Mouse (Mus musculus) hindbrain, embryonic 10.5 days (tissue): Measurements from ENCODE around the gene Sae1. TPM values are rescaled to one million over a fixed set of nuclear protein-coding genes. Genes with fewer than 3 reads are reported as not detected.

Experiments used
- DNase-seq: peaks from one replicate; pipeline ENCODE4 v3.0.0-alpha.2; 2017; ENCODE audit warnings: low spot score
- H3K27ac ChIP-seq: fragments of 300-500 bp; sonication (generic); 2 replicates; pipeline ENCODE4 v1.5.1; 2016; ENCODE audit warnings: mild to moderate bottlenecking, moderate library complexity
- H3K27me3 ChIP-seq: fragments of 300-500 bp; sonication (generic); 2 replicates; pipeline ENCODE4 v1.6.1; 2016; ENCODE audit warnings: mild to moderate bottlenecking; ENCODE audit not compliant: poor library complexity, insufficient read depth, severe bottlenecking
- H3K36me3 ChIP-seq: fragments of 300-500 bp; sonication (generic); 2 replicates; pipeline ENCODE4 v1.6.1; 2016; ENCODE audit warnings: mild to moderate bottlenecking, moderate library complexity
- H3K4me1 ChIP-seq: fragments of 300-500 bp; sonication (generic); replicated peaks from 2 replicates; pipeline ENCODE4 v1.6.1; 2016; ENCODE audit warnings: mild to moderate bottlenecking
- H3K4me3 ChIP-seq: fragments of 300-500 bp; sonication (generic); 2 replicates; pipeline ENCODE4 v1.5.1; 2016; ENCODE audit warnings: mild to moderate bottlenecking, moderate library complexity
- H3K9me3 ChIP-seq: fragments of 300-500 bp; sonication (generic); 2 replicates; pipeline ENCODE4 v1.6.1; 2016; ENCODE audit warnings: mild to moderate bottlenecking, moderate library complexity
- WGBS: fragments of 180-500 bp; shearing (Covaris S2); methylation state at CpG from one replicate; pipeline ENCODE4 v1.1.7; 2016; 5-methylcytosine and 5-hydroxymethylcytosine counted together
- polyA plus RNA-seq: library from polyadenylated mRNA; unstranded; fragments of >200 nt; fragmentation: Nextera tagmentation; extraction: Ambion mirVana; gene quantifications from 2 replicates; pipeline ENCODE4 v1.2.1, GENCODE M21; 2016

Gene Sae1
- polyA plus RNA-seq, 1 experiment from 2014 or later = 371 TPM

DNA sequence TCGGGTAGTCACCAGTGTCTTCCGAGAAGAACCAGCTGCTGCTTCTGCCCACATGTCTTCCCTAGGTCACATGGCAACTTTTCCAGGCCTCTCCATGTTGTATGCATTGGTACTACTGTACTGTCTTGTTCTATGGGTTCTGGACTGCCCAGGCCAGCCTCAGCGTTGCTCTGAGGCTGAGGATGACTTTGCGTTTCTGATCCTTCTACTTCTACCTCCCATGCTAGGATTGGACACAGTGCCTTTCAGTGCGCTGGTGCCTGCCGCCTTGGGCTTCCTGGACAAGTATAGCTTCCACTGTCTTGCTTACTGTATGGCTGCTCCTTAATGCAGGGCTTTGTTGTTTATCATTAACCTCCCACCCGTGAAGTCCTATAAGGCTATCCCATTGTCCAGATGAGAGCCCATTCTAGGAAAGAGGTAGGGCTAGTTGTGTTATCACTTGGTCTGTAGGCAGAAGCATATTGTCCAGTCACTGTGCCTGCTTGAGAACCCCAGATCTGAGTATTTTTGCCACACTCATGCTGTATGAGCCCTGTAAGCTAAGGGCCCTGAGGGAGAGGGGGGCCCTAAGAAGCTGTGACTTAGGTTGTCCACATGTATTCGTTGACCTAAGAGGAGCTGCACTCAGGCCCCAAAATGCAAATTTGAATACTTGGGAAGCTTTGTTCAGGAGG is 24.8 kb upstream of the Sae1 start:
- WGBS = 88% methylated on average over 8 of the region's 8 CpGs
- DNase-seq = no peak
- H3K4me3 ChIP-seq = no peak overlapping the region
- no peak overlapping the region for H3K27ac ChIP-seq
- peaks cover 88% of the 10 kb centered on the region for H3K36me3 ChIP-seq
- no peaks in the 10 kb centered on the region for H3K27me3 ChIP-seq
- H3K4me1 ChIP-seq = peaks cover 32% of the 10 kb centered on the region
- H3K9me3 ChIP-seq = no peaks in the 10 kb centered on the region

DNA sequence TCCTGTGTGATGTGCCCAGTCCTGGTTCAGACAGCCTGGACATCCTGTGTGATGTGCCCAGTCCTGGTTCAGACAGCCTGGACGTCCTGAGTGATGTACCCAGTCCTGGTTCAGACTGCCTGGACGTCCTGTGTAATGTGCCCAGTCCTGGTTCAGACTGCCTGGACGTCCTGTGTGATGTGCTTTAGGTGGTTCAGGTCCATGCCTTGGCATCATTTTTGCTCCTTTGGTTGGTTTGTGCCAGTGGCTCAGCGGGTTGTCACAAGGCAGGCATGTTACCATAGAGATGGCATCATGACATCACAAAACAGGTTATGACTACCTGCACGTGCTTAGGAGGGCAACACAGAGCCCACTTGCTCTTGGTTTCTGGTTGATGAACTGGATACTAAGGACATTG is 23.5 kb upstream of the Sae1 start:
- no peak overlapping the region for H3K27ac ChIP-seq
- no peaks in the 10 kb centered on the region for H3K9me3 ChIP-seq
- no peak overlapping the region for H3K4me3 ChIP-seq
- no peaks in the 10 kb centered on the region for H3K27me3 ChIP-seq
- H3K4me1 ChIP-seq = peaks cover 35% of the 10 kb centered on the region
- WGBS = 90% methylated on average over 5 of the region's 5 CpGs
- DNase-seq = no peak
- H3K36me3 ChIP-seq = peaks cover 83% of the 10 kb centered on the region

GRCm38 (mm10) chr7:16406978-16407377 is 19.4 kb upstream of the Sae1 start:
- H3K36me3 ChIP-seq = peaks cover 67% of the 10 kb centered on the region
- DNase-seq = no peak
- H3K27ac ChIP-seq = 0 out of 2 replicates have a peak overlapping the region, but pooled peaks have one; percentile 2
- H3K27me3 ChIP-seq = no peaks in the 10 kb centered on the region
- no peak overlapping the region for H3K4me3 ChIP-seq
- 91% methylated on average over 3 of the region's 3 CpGs for WGBS
- H3K9me3 ChIP-seq = no peaks in the 10 kb centered on the region
- peaks cover 46% of the 10 kb centered on the region for H3K4me1 ChIP-seq

- H3K27ac ChIP-seq = peak overlapping the region; percentile 98
- H3K36me3 ChIP-seq = peaks cover 54% of the 10 kb centered on the region
- DNase-seq = no peak
- H3K9me3 ChIP-seq = no peaks in the 10 kb centered on the region
- 81% methylated on average over 11 of the region's 11 CpGs for WGBS
- H3K27me3 ChIP-seq = no peaks in the 10 kb centered on the region
- peak overlapping the region; percentile 31 for H3K4me3 ChIP-seq
- H3K4me1 ChIP-seq = peaks cover 36% of the 10 kb centered on the region
These were observed 18.1 kb upstream of the Sae1 start for GRCm38 (mm10) chr7:16405516-16406351.

DNA sequence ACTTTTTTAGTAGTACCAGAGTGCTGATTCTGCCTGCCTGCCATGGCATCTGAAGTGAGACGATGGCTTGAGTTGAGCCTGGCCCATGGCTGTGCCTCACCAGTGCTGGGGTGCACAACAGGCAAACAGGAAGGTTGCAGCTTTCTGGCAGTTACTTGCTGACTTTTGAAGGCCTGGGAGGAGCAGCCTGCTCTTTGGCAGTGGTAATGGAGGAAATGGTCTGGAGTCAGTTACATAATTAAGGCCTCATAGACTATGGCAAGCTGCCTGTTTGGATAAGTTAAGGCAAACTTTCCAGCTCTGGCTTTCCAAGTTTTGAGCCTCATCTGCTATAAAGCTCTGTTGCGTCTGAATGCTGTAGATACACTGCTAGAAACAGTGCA is 17.5 kb upstream of the Sae1 start:
- no peak for DNase-seq
- Histone ChIP-seq H3K4me3 (peak overlapping the region; percentile 90), H3K36me3 (peaks cover 48% of the 10 kb centered on the region), H3K9me3 (no peaks in the 10 kb centered on the region), H3K4me1 (peaks cover 36% of the 10 kb centered on the region), H3K27ac (peak overlapping the region; percentile 98), H3K27me3 (no peaks in the 10 kb centered on the region)
- 91% methylated on average over 2 of the region's 2 CpGs for WGBS

DNA sequence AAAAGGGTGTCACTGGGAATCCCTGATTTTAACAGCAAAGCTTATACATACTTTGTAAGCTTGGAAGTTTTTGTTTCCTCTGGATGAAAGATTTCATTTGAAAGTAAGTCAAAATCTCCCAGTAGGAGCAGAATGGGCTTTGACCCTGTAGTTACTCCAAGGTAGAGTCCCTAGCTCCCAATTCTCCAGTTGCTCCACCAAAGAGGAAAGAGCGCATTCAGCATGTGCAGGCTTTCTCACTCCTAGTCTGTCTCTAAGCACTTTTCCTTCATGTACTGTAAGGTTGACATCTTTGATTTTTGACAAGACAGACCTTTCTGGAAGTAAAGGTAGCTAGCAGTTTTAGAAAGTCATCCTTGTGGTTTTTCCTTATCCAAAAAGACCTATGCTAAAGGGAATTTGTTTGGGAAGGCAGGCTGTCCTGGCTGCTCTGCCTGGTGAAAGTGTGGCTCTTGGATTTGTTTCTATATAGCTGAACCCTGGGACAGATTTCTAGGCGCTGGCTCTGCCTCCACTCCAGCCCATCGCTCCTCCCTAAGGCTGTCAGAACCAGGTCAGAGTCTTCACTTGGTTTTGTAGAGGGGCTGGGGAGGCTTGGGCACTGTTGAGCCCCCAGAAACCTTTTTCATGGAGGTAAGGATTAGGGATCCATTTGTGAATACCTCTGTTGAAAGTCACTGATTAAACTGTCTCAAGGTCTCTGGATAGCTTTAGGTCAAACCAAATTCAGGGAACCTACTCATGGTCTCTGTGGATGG is 16.9 kb upstream of the Sae1 start:
- no peak for DNase-seq
- H3K4me3 ChIP-seq = peak overlapping the region; percentile 90
- WGBS = 87% methylated on average over 3 of the region's 3 CpGs

DNA sequence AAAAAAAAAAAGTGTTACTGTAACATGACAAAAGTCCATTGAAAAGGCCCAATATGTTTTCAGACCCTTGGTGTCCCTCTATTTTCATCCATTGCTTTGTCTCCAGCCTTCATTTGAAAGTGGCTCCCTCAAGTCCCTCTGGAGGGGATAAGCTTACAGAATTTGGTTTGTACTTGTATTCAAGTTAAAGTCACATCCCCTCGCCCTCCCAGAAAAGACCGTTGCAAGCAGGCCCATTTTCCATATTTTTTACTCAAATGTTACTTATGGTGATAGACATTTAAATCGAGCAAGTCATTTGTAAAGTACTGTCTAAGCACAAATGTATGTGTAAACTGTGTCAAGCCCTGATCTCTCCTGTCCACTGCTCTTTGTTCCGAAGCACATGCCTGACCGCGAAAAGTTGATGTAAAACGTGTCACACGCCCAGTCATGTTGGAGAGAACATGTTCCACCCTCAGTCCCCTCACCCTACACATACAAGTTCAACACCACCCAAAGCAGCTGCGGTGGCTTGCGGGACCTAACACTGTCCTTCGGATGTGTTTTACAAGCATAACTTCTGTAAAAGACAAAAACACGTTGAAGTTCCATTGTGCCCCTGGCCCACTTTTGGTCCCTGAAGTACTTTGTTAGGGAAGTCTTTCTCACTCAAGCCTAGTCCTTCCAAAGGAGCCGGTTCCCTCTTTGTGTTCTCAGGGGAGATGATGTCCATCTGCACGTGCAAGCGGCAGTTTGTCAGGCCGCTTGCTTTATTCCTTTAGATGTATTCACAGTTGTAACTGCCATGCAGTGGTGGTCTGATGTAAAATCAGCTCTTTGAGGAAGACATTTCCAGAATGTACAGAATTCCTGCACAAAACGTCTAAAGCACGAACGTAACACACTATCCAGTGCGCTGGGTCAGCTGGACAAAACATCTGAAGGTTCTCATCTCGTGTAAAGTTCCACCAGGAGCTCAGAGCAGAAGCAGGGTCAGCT is 15.7 kb upstream of the Sae1 start:
- Histone ChIP-seq H3K4me1 (peaks cover 44% of the 10 kb centered on the region), H3K27me3 (no peaks in the 10 kb centered on the region), H3K4me3 (peak overlapping the region; percentile 90), H3K27ac (peak overlapping the region; percentile 98), H3K9me3 (no peaks in the 10 kb centered on the region), H3K36me3 (peaks cover 35% of the 10 kb centered on the region)
- 48% methylated on average over 21 of the region's 21 CpGs for WGBS
- DNase-seq = peak; percentile 47

More for the DNA sequence above, 16.9 kb upstream of the Sae1 start:
- peak overlapping the region; percentile 98 for H3K27ac ChIP-seq
- H3K36me3 ChIP-seq = peaks cover 46% of the 10 kb centered on the region
- H3K9me3 ChIP-seq = no peaks in the 10 kb centered on the region
- H3K27me3 ChIP-seq = no peaks in the 10 kb centered on the region
- peaks cover 36% of the 10 kb centered on the region for H3K4me1 ChIP-seq

- Histone ChIP-seq H3K27me3 (no peaks in the 10 kb centered on the region), H3K4me1 (peaks cover 44% of the 10 kb centered on the region), H3K4me3 (peak overlapping the region; percentile 90), H3K36me3 (peaks cover 27% of the 10 kb centered on the region), H3K27ac (peak overlapping the region; percentile 98), H3K9me3 (no peaks in the 10 kb centered on the region)
- 5% methylated on average over 9 of the region's 9 CpGs for WGBS
- no peak for DNase-seq
These were observed 14.8 kb upstream of the Sae1 start for GRCm38 (mm10) chr7:16402449-16402848.

DNA sequence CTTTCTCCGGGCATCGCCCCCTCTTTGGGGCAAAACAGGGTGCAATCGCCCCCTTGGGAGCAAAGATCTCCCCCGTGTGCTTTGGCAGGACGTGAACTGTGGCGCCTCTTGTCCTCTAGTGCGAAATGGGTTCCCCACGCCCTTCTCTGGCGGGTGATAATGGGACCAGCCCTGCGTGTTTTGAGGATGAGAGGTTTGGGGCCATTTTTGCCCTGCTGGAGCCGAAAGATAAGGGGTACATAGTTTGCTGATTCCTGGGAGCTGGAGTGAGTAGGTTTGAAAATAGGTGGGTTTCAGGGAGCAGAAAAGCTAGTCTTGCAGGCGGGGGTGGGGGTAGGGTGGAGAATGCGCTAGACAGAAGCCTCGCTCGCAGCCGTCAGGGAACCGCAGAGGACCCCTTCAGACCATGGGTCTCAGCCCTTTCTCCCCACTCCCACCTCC is 14.4 kb upstream of the Sae1 start:
- H3K27me3 ChIP-seq = no peaks in the 10 kb centered on the region
- H3K4me1 ChIP-seq = peaks cover 44% of the 10 kb centered on the region
- no peaks in the 10 kb centered on the region for H3K9me3 ChIP-seq
- peak overlapping the region; percentile 90 for H3K4me3 ChIP-seq
- peak overlapping the region; percentile 98 for H3K27ac ChIP-seq
- peak; percentile 43 for DNase-seq
- peaks cover 22% of the 10 kb centered on the region for H3K36me3 ChIP-seq
- under 1% methylated on average over 17 of the region's 17 CpGs for WGBS

DNA sequence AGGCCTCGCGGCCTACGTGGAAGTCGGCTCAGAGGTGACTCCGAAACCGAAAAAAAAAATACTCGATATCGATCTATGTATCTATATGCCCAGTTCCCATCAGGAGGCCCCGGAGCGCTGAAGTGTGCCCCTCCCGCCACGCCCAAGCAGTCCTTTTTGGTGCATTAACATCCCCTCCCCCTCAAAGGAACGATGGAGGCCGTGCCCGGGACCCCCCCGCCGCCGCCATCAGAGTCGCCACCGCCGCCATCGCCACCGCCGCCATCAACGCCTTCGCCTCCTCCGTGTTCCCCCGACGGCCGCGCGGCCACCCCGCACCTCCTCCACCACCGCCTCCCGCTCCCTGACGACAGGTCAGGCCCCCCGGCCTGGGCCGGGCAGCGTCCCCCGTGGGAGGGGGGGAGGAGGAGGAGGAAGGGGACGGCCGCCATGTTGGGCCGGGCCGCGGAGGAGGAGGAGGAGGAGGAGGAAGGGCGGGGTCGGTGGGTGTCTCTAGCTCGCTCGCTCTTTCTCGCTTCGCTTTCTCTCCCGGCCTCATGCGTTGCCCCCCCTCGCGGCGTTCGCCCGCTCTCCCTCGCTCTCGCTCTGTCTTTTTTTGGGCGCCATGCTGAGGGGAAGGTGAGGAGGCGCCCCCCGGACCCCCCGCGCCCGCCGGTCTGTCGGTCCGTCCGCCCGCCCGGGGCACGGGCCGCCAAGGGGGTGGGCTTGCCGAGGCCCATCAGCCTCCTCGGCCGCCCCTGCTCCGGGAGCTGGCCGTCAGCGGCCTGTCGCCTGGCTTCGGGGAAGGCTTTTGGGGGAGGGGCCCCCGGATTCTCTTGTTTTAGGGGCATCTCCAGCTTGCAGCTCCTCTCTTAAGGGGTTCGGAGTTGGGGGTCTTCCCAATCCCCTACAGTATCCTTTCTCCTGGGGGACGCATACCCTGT is 13.3 kb upstream of the Sae1 start, which contains the start of gene Zc3h4:
Zc3h4 (plus strand) TSS at position 222 of the 923 bp plus-strand sequence.
- WGBS = under 1% methylated on average over 84 of the region's 85 CpGs
- peaks cover 40% of the 10 kb centered on the region for H3K4me1 ChIP-seq
- peak within 1 kb of the TSS; percentile 98 for H3K27ac ChIP-seq
- H3K27me3 ChIP-seq = no peaks in the 10 kb centered on the region
- H3K4me3 ChIP-seq = peak within 1 kb of the TSS; percentile 90
- H3K9me3 ChIP-seq = no peaks in the 10 kb centered on the region
- peak; percentile 93 for DNase-seq
- H3K36me3 ChIP-seq = peaks cover 16% of the 10 kb centered on the region
